Mouse (Mus musculus) retina, embryonic 14.5 days (tissue): ENCODE results near the gene Tmem206.
A peak's percentile ranks its signal among the peaks of the same experiment; 100 is the strongest.

Experiments
- DNase-seq: peaks from one replicate; pipeline ENCODE4 v3.0.0-alpha.2; 2015; ENCODE audit warnings: low spot score

Gene Tmem206

DNA sequence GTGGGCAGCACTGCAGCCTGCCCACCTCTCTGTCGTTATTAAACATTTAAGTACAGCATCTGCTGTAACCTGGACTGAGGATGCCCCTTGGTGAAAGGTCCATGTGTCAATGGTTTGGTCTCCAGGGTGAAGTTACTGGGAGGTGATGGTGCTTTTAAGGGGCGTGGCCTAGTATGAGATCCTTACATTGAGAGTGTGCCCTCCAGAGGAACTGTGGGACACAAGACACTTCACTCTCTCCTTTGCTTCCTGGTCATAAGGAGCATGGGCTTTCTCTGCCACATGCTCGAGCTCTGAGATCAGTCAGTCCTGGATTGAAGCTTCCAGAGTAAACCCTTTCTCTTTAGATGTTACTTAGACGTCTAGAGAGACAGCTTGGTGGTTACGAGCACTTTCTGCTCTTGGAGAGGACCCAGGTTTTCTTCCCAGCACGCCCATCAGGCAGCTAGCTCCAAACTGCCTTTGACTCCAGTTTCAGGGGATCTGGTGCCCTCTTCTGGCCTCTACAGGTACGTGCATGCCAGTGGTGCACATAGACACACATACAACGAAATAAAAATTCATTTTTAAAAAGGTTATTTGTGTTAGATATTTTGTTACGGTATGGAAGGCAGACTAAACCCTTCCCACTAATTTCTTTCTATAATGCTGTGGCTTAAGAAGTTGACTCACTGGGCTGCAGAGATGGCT lies 17.8 kb upstream of the Tmem206 start:
- no peak for DNase-seq

DNA sequence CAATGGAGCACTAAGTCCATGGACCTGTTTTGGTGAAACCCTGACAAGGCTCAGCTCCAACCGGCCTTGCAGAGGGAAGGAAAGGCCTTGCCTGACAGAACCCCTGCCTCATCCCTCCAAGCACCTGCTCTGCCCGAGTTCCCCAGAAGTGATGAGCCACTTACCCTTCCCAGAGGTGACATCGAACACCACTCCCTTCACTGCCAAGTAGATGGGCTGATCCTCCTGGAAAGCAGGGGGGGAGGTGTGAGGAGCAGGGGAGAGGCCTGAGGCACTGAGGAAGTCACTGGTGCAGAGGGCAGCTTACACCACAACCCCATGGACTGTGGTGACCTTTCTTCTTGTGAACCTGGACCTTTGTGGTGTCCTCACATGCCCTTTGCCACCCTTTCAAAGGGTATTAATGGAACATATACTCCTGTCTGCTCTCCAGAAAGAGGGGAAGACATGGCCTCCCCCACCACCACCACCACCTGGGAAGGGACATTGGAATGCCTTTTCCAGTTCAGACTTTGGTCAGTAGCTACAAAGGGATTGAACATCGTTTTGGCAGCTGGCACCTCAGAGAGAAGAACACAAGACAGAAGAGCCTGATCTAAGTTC lies 14.3 kb upstream of the Tmem206 start:
- no peak for DNase-seq

DNA sequence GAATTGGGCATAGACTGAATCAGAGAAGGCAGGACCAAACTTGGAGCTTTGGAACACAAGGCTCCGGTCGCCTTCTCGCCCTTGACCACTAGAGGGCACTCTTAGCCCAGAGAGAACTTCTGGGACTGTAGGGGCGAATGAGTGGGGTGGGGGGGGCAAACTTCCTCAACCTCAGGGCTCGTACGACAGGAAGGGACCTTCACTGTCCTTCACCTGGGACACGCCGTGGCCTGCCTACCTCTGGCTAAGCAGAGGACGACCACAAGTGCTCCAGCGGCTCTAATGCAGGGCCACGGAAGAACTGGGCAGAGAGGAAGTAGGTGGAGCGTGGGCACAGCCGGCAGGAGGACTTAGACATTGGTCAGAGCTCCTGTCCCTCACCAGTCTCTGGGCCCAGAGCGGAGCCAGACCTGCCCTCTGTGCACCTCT lies 13.2 kb upstream of the Tmem206 start:
- DNase-seq, result peak; percentile 87

DNA sequence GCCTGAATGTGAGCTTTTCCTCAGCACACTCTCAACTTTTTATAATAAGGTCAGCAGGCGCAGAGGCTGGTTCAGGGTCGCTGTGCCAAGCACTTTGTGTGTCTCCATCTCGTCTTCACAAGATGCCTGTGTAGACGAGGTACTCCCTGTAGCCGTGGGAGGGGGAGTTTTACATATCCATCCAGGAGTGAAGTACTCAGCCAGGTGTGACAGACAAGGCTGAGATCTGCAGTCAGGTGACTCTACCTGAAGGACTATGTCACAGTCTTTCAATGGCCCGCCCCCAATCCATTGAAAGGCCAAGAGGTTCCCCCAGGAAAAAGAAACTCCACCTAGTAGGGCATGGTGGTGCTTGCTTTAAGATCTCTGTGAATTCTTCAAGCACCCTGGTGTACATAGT lies 12.6 kb upstream of the Tmem206 start:
- DNase-seq, result no peak

DNA sequence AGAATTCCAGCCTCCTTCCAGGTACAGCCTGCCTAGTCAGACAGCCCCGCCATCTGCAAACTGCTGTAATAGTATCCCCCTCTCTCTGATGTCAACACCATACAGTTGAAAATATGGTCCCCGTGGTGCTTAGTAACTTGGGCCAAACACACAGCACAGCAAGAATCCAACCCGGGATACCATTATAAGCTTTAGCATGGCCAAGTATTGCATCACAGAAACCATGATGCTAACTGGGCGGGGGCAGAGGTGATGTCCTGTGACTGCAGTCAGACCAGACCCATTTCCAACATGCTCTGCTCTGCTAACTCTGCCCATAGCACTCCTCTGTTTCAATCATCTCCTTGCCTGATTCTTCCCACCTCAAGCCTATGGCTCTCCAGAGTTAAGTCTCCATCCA lies 11.8 kb upstream of the Tmem206 start:
- no peak for DNase-seq

DNA sequence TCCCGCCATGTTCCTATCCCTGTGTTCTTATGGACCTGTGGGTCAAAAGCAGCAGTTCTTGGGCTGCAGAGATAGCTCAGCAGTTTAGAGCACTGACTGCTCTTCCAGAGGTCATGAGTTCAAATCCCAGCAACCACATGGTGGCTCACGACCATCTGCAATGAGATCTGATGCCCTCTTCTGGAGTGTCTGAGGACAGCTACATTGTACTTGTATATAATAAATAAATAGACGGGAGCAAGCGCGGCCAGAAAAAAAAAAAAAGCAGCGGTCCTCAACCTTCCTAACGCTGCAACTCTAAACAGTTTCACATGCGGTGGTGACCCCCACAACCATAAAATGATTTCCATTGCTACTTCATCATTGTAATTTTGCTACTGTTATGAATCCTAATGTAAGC lies 8.9 kb upstream of the Tmem206 start:
- no peak for DNase-seq

DNA sequence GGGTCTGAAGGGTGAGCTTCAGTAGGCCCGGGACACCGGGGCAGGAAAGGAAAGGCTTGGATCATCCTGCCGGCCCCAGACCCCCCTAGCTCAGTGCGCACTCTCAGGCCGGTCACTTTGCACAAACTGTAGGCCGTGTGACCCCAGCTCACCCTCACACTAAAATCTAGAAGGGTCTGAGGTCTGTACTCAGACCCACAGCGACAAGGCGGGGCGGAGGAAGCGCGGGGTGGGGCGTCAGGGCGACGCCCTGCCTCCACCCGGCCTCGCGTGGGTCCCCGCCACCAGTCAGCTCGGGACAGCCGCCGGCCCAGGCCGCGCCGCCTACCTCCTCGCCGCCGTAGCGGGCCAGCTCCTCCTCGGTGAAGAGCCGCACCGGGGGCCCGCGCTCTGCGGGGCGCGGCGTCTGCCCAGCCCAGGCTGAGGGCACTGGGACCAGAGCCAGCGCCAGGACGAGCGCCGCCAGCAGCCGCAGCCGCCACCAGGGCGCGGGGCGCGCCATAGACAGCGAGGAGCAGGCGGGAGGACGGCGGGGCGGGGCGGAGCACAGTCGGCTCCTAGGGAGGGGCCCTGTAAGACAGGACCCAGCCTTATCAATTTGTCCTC lies 8.0 kb upstream of the Tmem206 start, which contains the start of gene Nenf:
Nenf (minus strand) TSS at position 604 of the 606 bp plus-strand sequence.
- DNase-seq, result peak; percentile 69

DNA sequence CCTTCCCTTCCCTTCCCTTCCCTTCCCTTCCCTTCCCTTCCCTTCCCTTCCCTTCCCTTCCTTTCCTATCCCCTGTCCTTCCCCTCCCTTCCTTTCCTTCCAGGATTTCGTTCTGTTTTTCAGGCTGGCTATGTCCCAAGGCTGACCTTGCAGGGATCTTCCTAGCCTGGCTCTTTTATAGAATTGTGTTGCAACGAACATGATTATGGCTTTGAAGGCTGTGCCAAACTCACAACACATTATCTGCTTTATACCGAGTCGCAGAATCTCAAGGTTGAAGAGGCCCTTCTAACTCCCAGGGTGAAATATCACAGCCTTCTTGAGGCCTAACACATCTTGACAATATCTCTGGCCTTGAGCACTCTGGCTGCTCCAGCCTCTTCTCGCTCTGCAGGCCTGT lies 7.0 kb upstream of the Tmem206 start:
- DNase-seq, result no peak

DNA sequence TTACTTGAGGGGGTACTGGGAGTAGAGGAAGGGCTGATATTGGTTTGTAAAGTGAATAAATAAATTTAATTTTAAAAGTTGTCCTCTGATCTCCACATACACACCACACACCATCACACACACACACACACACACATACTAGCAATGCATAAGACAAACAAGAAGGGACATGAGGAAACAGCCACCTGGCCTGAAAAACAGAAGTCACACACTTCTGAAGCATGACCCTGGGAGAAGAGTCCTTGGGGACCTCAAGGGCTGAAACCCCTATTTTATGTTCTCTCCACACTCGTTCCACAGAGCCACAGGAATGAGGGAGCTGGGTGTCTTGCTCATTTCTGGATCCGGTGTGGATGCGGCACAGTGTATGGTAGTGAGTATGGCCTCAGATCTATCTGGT lies 2.3 kb upstream of the Tmem206 start:
- no peak for DNase-seq

DNA sequence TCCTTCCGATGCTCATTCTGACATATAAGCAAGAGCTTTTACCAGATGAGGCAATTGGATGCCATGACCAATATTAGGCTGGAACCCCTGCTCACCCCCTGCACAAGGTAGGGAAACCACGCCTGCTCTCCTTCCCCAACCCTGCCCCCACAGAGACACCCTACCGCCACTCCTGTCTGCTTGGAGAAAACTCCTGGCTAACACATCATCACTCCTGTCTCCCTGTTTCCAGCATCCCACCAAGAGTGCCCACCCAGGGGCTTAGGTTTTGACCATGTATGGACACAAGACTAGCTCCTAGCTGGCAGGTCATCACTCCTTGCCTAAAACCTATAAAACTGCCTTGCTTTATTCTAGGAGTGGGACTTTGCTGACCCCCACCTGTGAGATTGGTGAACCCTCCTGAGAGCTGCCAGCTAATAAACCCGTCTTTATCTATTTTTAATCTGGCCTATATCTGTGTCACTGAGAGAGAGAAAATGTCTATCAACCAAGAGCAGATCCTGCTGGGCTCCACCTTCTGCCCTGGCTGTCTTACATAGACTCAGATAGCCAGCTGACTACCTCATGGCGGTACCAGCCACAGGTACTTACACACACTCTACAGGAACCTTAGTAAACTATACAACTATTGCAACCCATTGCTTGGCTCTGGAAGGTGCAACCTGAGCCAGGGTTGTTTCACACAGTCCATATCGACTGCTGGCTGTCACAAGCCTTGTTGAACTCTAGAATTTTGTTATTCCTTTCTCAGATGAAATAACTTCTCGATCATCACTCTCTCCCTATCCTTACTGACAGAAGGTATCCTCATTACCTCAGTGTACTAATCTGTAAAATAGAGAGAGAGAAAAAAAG lies 750 bp upstream of the Tmem206 start:
- DNase-seq, result no peak

DNA sequence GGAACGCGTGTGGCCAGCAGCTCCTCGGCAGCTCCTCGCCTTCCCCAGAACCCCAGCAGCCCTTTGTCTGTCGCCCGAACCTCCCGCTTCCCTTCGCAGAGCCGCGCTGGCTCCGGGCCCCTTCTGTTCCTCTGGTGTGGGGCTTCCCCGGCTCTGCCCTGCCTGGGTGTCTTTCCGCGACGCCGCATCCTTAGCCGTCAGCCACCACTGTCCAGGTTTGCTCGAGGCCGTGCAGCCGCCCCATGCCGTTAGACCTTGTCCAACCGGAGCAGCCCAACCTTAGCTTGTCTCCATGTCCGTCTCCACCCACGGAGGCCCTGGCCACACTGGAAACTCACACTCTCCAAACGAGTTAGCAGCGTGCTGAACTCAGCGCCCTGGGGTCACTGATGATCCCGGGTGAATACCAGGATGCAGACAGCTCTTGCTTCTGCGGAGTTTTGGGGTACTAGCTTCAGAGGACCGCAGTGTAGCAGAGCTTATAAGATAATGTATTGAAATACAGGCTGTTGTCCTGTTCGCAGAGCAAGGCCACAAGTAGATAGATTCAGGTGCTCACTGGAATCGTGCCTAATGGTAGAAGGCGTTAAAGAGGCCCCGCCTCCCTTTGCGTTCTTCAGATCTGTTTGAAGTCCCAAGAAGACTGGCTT lies 646 bp downstream of the Tmem206 start:
- DNase-seq, result peak; percentile 58

DNA sequence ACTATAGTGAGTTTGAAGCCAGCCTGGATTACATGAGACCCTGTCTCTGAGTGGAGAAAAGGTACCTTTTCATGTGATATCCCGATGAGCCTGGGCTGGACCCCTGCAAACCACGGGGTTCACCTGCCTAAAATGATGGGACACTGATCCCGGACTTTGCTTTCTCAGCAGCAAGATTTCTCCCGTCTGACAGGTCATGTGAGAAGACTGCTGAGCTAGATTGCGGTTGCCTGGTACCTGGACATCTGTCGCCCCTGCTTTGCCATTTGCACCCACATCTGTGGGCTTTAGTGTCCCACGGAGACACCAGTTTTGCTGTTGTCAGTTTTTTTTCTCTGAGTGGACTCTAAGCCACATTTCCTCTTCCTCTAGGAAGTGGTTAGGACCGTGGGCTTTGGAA lies 1.5 kb downstream of the Tmem206 start:
- no peak for DNase-seq

DNA sequence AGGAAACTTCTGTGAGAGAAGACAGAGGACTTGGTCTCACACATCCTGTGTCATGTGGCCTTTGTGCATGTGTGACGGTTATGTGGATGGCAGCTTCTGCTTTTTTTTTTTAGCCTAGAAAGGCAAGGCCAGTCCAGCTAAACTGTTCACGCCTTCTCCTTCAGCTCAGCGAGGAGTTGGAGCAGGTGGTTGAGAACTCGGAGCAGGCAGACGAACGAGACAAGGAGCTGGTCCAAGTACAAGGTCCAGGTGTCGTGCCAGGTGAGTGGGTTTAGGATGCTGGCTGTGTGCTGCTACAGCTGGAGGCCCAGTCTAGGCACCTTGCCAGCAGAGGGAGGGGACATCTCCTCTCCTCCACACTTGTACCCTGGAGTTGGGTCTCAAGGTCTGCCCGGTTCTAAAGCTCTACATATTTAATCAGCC lies 2.3 kb downstream of the Tmem206 start:
- no peak for DNase-seq

DNA sequence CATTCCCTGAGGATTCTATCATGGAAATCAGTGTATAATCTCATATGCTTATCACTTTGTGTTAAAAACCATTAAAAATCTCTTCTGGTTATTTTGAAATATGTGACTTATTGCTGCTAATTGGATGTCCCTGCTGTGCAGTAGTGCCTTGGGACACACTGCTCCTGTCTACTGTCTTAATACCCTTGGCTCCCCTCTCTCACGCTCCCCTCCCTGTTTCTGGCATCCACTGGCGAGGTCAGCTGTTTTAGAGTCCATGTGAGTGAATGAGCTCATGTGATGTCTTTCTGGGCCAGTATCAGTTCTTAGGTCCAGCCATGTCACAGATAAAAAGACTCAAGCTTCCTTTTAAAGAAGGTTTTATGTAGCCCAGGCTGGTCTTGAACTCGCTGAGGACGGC lies 4.6 kb downstream of the Tmem206 start:
- DNase-seq, result no peak

DNA sequence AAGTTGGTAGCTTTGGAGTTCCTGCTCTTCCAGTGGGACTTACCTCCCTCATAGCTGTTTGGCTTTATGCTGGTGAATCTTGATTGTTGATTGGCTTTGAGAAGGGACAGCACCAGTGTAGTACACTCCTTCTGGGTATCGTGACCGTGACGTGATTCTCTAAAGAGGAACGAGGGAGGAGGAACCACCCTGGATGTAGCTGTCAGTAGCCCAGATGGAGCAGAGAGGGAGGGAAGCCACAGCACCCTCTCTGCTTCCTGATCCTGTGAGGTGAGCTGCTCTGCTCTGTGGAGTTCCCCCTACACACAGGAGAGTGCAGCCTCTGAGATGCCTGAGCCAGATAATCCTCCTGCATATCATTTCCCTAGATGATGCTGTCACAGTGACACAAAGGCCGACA lies 8.8 kb downstream of the Tmem206 start:
- DNase-seq, result no peak

DNA sequence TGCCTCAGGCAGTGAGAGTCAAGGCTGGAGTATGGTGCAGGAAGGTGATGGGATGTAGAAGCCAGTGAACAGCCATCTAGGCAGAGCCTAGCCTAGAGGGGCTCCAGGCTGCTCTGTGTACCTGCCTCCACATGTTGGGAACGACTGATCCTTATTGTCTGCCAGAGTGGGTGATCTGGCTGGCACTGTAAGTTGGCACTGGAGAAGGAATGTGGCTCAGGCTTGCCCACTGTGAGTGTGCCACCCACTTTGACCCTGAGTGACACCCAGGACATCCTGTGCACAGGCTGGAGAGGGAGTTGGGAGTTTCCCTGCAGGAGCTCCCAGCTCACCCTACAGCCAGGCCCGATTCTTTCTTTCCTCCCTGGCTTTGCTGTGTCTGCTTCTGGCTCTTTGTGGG lies 14.2 kb downstream of the Tmem206 start:
- DNase-seq, result no peak

DNA sequence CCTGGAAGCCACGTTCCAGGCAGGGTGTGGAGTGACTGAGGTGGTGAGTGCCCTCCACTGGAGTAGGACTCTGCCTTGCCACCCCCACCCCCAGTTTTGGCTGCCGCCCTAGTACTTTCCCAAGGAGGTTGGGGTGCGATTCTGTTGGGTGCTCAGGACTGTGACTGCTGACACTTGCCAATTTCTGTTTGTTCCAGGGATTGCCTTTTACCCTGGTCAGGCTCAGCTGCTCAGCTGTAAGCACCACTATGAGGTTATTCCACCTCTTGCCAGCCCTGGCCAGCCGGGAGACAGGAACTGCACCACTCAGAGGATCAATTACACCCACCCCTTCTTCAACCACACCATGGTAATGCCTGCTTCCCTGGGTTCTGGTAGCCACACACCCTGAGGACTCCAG lies 14.8 kb downstream of the Tmem206 start:
- DNase-seq, result no peak

DNA sequence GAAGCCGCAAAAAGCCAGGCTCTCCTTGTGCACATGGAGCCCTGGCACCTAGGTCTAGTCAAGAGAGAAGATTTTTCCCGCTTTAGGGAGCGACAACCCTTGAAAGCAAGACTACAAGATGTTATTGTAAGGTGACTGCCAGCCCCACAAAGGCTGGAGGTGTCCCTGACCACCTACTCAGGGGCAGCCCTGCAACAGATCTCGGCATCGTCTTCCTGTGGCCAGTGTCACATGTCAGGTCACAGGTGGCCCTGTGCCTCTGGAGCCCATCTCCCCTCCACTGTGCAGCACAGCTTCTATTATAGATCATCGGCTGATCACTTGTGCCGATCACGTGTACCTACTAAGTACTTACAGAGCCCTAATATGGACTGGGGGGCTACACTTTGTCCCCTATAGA lies 21.9 kb downstream of the Tmem206 start:
- DNase-seq, result no peak

DNA sequence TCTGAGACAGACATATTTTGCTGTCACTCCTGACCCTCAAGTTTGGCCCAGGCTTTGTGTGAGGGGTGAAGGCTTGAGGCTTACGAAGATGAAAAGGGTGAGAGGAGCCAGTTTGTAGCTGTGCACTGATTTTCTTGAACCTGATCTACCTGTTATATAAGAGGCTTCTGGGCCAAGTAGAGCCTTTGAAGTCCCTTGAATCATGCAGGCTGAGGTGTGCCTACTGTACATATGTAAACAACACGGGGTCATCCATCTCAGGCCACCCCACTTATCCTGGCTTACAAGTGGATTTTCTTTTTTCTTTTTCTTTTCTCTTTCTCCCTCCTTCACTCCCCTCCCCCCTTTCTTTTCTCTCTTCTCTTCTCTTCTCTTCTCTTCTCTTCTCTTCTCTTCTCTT lies 22.9 kb downstream of the Tmem206 start:
- DNase-seq, result no peak

DNA sequence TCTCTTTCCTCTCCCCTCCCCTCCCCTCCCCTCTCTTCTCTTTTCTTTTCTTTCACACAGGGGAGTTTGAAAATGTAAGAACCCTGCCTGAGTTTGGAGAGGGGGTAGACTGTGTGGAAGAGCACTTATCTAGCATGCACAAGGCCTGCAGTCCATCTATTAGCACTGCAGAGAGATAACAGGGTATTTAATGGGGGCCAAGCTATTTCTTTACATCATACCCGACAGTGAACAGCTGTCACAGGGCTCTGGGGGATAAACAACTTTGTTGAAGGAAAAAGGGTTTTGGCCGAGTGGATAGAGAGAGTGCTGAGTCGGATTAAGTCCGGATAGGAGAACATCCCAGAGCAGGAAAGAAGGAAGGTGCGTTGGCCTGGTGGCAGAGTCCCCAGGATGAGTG lies 23.3 kb downstream of the Tmem206 start:
- DNase-seq, result no peak

DNA sequence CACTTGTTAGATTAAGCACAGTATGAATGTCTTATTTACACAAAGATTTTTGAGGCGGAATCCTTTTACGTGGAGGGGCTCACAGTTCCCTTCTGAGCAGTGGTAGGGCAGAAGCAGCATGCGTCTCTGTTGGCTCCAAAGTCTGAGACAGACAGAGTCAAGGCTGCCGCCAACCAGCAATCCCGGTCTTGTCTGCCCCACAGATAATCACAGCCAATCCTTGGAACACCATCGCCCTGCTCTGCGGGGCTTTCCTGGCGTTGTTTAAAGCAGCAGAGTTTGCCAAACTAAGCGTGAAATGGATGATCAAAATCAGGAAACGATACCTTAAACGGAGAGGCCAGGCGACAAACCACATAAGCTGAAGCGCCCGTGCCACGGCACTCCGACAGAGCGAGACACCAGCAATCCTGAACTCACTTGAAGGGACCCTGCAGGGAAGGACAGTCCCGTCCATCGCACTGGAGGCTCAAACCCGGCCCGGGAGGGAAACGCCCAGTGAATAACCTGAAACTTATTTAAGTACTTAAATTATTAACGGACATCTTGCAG lies 23.9 kb downstream of the Tmem206 start:
- no peak for DNase-seq

DNA sequence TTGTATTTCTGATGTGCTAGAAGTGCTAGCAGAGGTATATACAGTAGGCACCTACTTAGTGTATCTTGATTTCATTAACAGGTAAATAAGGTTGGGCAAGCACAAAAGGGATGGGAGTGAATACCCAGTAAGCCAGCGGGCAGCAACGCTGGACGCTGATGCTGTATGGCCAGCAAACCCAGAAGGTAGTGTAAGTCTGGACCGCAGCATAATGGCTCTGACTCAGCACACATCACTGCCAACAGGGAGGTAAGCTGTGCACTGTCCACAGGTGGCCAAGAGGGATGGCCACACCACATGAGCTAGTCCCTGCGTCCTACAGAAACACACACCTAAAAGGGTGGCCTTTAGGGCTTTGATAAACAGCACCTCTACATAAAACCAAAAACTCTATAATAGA lies 24.6 kb downstream of the Tmem206 start:
- no peak for DNase-seq
